Mouse (Mus musculus) myocyte (in vitro differentiated cells): ENCODE measurements at regions not wholly inside any gene's neighbourhood (a gene's known extent, or its start where the extent isn't known, plus 50 kb on each side); places are given as distances from the start of the nearest gene placed in this dataset.

Source experiments
- E2F4 ChIP-seq: IDR thresholded peaks from one replicate; pipeline ENCODE4 v1.6.1; 2011; ENCODE audit warnings: mild to moderate bottlenecking, control low read depth, moderate library complexity; ENCODE audit not compliant: insufficient read depth
- POLR2A ChIP-seq: IDR thresholded peaks from one replicate; pipeline ENCODE4 v1.6.1; 2011; ENCODE audit warnings: low read depth, mild to moderate bottlenecking, control low read depth, moderate library complexity; ENCODE audit not compliant: insufficient read length
- POLR2AphosphoS2 ChIP-seq: IDR thresholded peaks from one replicate; pipeline ENCODE4 v1.6.1; 2011; ENCODE audit warnings: low read depth, control low read depth; ENCODE audit not compliant: insufficient read length
- SRF ChIP-seq: IDR thresholded peaks from one replicate; pipeline ENCODE4 v1.6.1; 2011; ENCODE audit warnings: low read depth; ENCODE audit not compliant: control insufficient read depth, insufficient read length
- TCF12 ChIP-seq: IDR thresholded peaks from one replicate; pipeline ENCODE4 v1.6.1; 2011; ENCODE audit warnings: mild to moderate bottlenecking, control low read depth; ENCODE audit not compliant: poor library complexity, insufficient read depth, severe bottlenecking
- USF1 ChIP-seq: IDR thresholded peaks from one replicate; pipeline ENCODE4 v1.6.1; 2011; ENCODE audit warnings: low read depth, mild to moderate bottlenecking, control low read depth, moderate library complexity

GRCm38 (mm10) chr13:91374141-91374540 is 85.9 kb upstream of the Ssbp2 start:
- TF ChIP-seq TCF12 (no peak), POLR2AphosphoS2 (no peak), USF1 (no peak), SRF (no peak), E2F4 (no peak), POLR2A (no peak)
